ENCODE assay signal across 7 mouse cellular contexts in genomic region chr9:107645153-107645510, GRCm38 (mm10). TPM values are rescaled to one million over a fixed set of nuclear protein-coding genes. Genes with fewer than 3 reads are reported as not detected.
DNase-seq lines count a peak whose midpoint lies in the region; ATAC-seq and TF ChIP-seq lines count a peak whose summit lies in the region.

No protein-coding gene starts in this region.

- peaks cover 21% of the 10 kb centered on the region for H3K27me3 ChIP-seq in CH12.LX (replicated peaks)
- no peaks in the 10 kb centered on the region for H3K27me3 ChIP-seq in hindbrain, postnatal 0 days (ENCODE audit: insufficient read depth, low read length)
- peaks cover 7% of the 10 kb centered on the region; the same call in 1 of the 2 replicates for H3K27me3 ChIP-seq in liver, embryonic 15.5 days

- H3K27ac ChIP-seq in CH12.LX (ENCODE audit: insufficient read depth, low read depth): no peak overlapping the region
- H3K27ac ChIP-seq in ES-E14 (ENCODE audit: insufficient read depth, low read depth, low read length, poor library complexity, severe bottlenecking): no peak overlapping the region
- no peak overlapping the region for H3K27ac ChIP-seq in hindbrain, postnatal 0 days
- H3K27ac ChIP-seq in liver, embryonic 15.5 days (replicated peaks): no peak overlapping the region

- dilution Hi-C loops in CH12.LX (cut with MboI; ENCODE audit: extremely low pct_ligation_motif_present, extremely low pct_unique_long_range_greater_than_20kb, low sequenced_read_pairs): no loop called here

- no peaks in the 10 kb centered on the region for H3K9me3 ChIP-seq in CH12.LX (replicated peaks; ENCODE audit: low read length)
- no peaks in the 10 kb centered on the region for H3K9me3 ChIP-seq in ES-E14 (ENCODE audit: control insufficient read depth, insufficient read depth, low read depth, low read length)
- no peaks in the 10 kb centered on the region for H3K9me3 ChIP-seq in hindbrain, postnatal 0 days (ENCODE audit: low read length)
- no peaks in the 10 kb centered on the region for H3K9me3 ChIP-seq in liver, embryonic 15.5 days (replicated peaks)

- WGBS in hindbrain, postnatal 0 days: 57% methylated on average over 7 of the region's 7 CpGs
- 31% methylated on average over 7 of the region's 7 CpGs for WGBS in liver, embryonic 15.5 days (ENCODE audit: insufficient replicate concordance)

- peak overlapping the region; percentile 96 for H3K4me2 ChIP-seq in CH12.LX (ENCODE audit: insufficient read depth, low read depth, poor library complexity, severe bottlenecking)
- peak overlapping the region; percentile 66 for H3K4me2 ChIP-seq in hindbrain, postnatal 0 days (ENCODE audit: low read depth, low read length)
- peak overlapping the region; percentile 78 for H3K4me2 ChIP-seq in liver, embryonic 15.5 days

- TF ChIP-seq EP300 in CH12.LX (IDR thresholded peaks at IDR 0.05; ENCODE audit: low read length): no peak

- TF ChIP-seq RAD21 in CH12.LX (IDR thresholded peaks at IDR 0.05; ENCODE audit: low read depth, low read length): no peak

- H3K4me3 ChIP-seq in CH12.LX (replicated peaks in 1 of 3; ENCODE audit: low read depth in 2 of 3, low read length in 2 of 3, poor library complexity in 1 of 3): peak overlapping the region in 1 of 3 experiments; percentile 66
- H3K4me3 ChIP-seq in ES-E14 (ENCODE audit: insufficient read depth in 1 of 2, low read depth in 1 of 2, low read length in 2 of 2, poor library complexity in 1 of 2, severe bottlenecking in 1 of 2): no peak overlapping the region
- peak overlapping the region; percentile 34; the same call in 1 of the 2 replicates for H3K4me3 ChIP-seq in hindbrain, postnatal 0 days (ENCODE audit: low read length)
- peak overlapping the region; percentile 60; the same call in 1 of the 2 replicates for H3K4me3 ChIP-seq in liver, embryonic 15.5 days (replicated peaks)

- TF ChIP-seq POLR2A in CH12.LX (IDR thresholded peaks at IDR 0.05; ENCODE audit: low read depth, low read length): no peak

- no peak for TF ChIP-seq CTCF in CH12.LX (conservative IDR thresholded peaks at IDR 0.05 in 1 of 2, IDR thresholded peaks at IDR 0.05 in 1 of 2; ENCODE audit: low read depth in 2 of 2, low read length in 2 of 2)
- no peak for TF ChIP-seq CTCF in hindbrain, postnatal 0 days (IDR thresholded peaks at IDR 0.05; ENCODE audit: low read depth)

- no peak for ATAC-seq in hindbrain, postnatal 0 days
- no peak for ATAC-seq in liver, embryonic 15.5 days (ENCODE audit: insufficient read depth)

- H3K4me1 ChIP-seq in CH12.LX (ENCODE audit: control insufficient read depth in 1 of 2, insufficient read depth in 2 of 2): peaks cover 9 to 35% of the 10 kb centered on the region in 2 experiments
- peaks cover 8 to 11% of the 10 kb centered on the region in 2 experiments; a peak in 3 of 4 replicates for H3K4me1 ChIP-seq in ES-E14 (ENCODE audit: control insufficient read depth in 2 of 2, insufficient read depth in 2 of 2, low read length in 2 of 2, poor library complexity in 1 of 2)
- peaks cover 6% of the 10 kb centered on the region; the same call in 1 of the 2 replicates for H3K4me1 ChIP-seq in hindbrain, postnatal 0 days (ENCODE audit: insufficient read depth, low read length)
- H3K4me1 ChIP-seq in liver, embryonic 15.5 days (replicated peaks): peaks cover 24% of the 10 kb centered on the region

- H3K36me3 ChIP-seq in CH12.LX (replicated peaks in 1 of 2; ENCODE audit: control insufficient read depth in 1 of 2, insufficient read depth in 1 of 2, low read length in 1 of 2): no peaks in the 10 kb centered on the region
- no peaks in the 10 kb centered on the region for H3K36me3 ChIP-seq in ES-E14 (ENCODE audit: control insufficient read depth, insufficient read depth, low read length, poor library complexity, severe bottlenecking)
- H3K36me3 ChIP-seq in hindbrain, postnatal 0 days (ENCODE audit: insufficient read depth, low read length): no peaks in the 10 kb centered on the region
- no peaks in the 10 kb centered on the region for H3K36me3 ChIP-seq in liver, embryonic 15.5 days (replicated peaks)

- DNase-seq in CH12.LX (ENCODE audit: extremely low read depth): no peak
- DNase-seq in ES-E14 (ENCODE audit: low read depth, low spot score): no peak
- no peak for DNase-seq in hindbrain, postnatal 0 days (ENCODE audit: low spot score)
- DNase-seq in left cerebral cortex, adult 18-20 months (ENCODE audit: low spot score in 2 of 2): no peak
- no peak for DNase-seq in cerebellum, adult 9-11 months
- no peak for DNase-seq in retina, embryonic 14.5 days (ENCODE audit: low spot score)

- H3K9ac ChIP-seq in CH12.LX (ENCODE audit: insufficient read depth, low read depth): peak overlapping the region; percentile 66
- H3K9ac ChIP-seq in ES-E14 (ENCODE audit: insufficient read depth, low read depth, low read length, poor library complexity, severe bottlenecking): 0 out of 2 replicates have a peak overlapping the region, but pooled peaks have one; percentile 5
- peak overlapping the region; percentile 51; the same call in 1 of the 2 replicates for H3K9ac ChIP-seq in hindbrain, postnatal 0 days (replicated peaks; ENCODE audit: low read length)
- peak overlapping the region; percentile 33; the same call in 1 of the 2 replicates for H3K9ac ChIP-seq in liver, embryonic 15.5 days

- H3K79me2 ChIP-seq in CH12.LX (replicated peaks; ENCODE audit: control insufficient read depth, extremely low read depth, insufficient read depth, poor library complexity, severe bottlenecking): no peaks in the 10 kb centered on the region

- in situ Hi-C loops in CH12.LX (cut with MboI; ENCODE audit: low pct_ligation_motif_present, low pct_unique_long_range_greater_than_20kb, low sequenced_read_pairs) (no loop called here), ES-E14 (cut with MboI; ENCODE audit: low sequenced_read_pairs in 2 of 2, unreplicated experiment in 2 of 2) (no loop called here)

TF ChIP-seq in CH12.LX, 34 proteins besides CTCF, POLR2A, EP300 and RAD21 (continues in another document):
- TF ChIP-seq PAX5 (IDR thresholded peaks at IDR 0.05; ENCODE audit: low read length) (no peak), SMC3 (IDR thresholded peaks at IDR 0.05; ENCODE audit: low read depth, low read length) (no peak), MAFK (IDR thresholded peaks at IDR 0.05; ENCODE audit: insufficient replicate concordance, low read length) (no peak), BHLHE40 (IDR thresholded peaks at IDR 0.05; ENCODE audit: low read depth, low read length) (no peak), TBP (conservative IDR thresholded peaks at IDR 0.05; ENCODE audit: low read depth, low read length) (no peak)

TF ChIP-seq in ES-E14, 5 proteins besides CTCF, POLR2A, EP300 and RAD21 (continues in another document):
- TF ChIP-seq CHD2 (IDR thresholded peaks at IDR 0.05; ENCODE audit: low read depth, low read length) (no peak), HCFC1 (IDR thresholded peaks at IDR 0.05; ENCODE audit: borderline replicate concordance, insufficient read depth, low read length) (no peak), ZC3H11A (IDR thresholded peaks at IDR 0.05; ENCODE audit: borderline replicate concordance, low read depth, low read length) (no peak), MAFK (IDR thresholded peaks at IDR 0.05; ENCODE audit: insufficient read depth, low read depth, low read length) (no peak)

RNA-seq across cellular contexts. Expression of gene Gnai2, which starts 10.0 kb away (rescaled TPM):
- total RNA-seq in CH12.LX (2012; rRNA removed): 154 and 160 TPM in 2 replicates
- 86.2 and 98.2 TPM in 2 replicates for total RNA-seq in CH12.LX (2014; rRNA removed)
- 262 and 286 TPM in 2 replicates for polyA plus RNA-seq in CH12.LX (2012; ENCODE audit: insufficient read length, low read depth)
- total RNA-seq in ES-E14 (2012; rRNA removed): 178 and 232 TPM in 2 replicates
- total RNA-seq in hindbrain, postnatal 0 days (2014; rRNA removed): 334 and 369 TPM in 2 replicates
- polyA plus RNA-seq in hindbrain, postnatal 0 days (2015; fragmentation: Nextera tagmentation; extraction: Ambion mirVana): 275 and 287 TPM in 2 replicates
- polyA plus RNA-seq in liver, embryonic 15.5 days (2015; fragmentation: Nextera tagmentation; extraction: Ambion mirVana): 162 and 167 TPM in 2 replicates
- 100 to 1,000 TPM; 222 to 239 TPM for total RNA-seq in left cerebral cortex, adult 18-20 months (2021)

RNA-seq across cellular contexts. Expression of gene Slc38a3, which starts 24.2 kb away (rescaled TPM):
- total RNA-seq in CH12.LX (2012; rRNA removed) (0.04 TPM in 1 of 2 replicates, not detected in the other), CH12.LX (2014; rRNA removed) (not detected in 2 replicates), ES-E14 (2012; rRNA removed) (2.9 and 8.9 TPM in 2 replicates)
- polyA plus RNA-seq in CH12.LX (2012; ENCODE audit: insufficient read length, low read depth): not detected in 2 replicates
- 102 and 134 TPM in 2 replicates for total RNA-seq in hindbrain, postnatal 0 days (2014; rRNA removed)
- 52.1 and 54.5 TPM in 2 replicates for polyA plus RNA-seq in hindbrain, postnatal 0 days (2015; fragmentation: Nextera tagmentation; extraction: Ambion mirVana)
- 35.0 and 50.9 TPM in 2 replicates for polyA plus RNA-seq in liver, embryonic 15.5 days (2015; fragmentation: Nextera tagmentation; extraction: Ambion mirVana)
- total RNA-seq in left cerebral cortex, adult 18-20 months (2021): 10 to 100 TPM; 66.6 to 84.4 TPM

RNA-seq across cellular contexts. Expression of gene Gnat1, which starts 34.4 kb away (rescaled TPM):
- total RNA-seq in CH12.LX (2012; rRNA removed) (not detected in 2 replicates), CH12.LX (2014; rRNA removed) (not detected in 2 replicates), ES-E14 (2012; rRNA removed) (1.2 and 1.8 TPM in 2 replicates)
- polyA plus RNA-seq in CH12.LX (2012; ENCODE audit: insufficient read length, low read depth): 2.0 and 3.0 TPM in 2 replicates
- 0.52 TPM in 1 of 2 replicates, not detected in the other for total RNA-seq in hindbrain, postnatal 0 days (2014; rRNA removed)
- 2.4 and 2.7 TPM in 2 replicates for polyA plus RNA-seq in hindbrain, postnatal 0 days (2015; fragmentation: Nextera tagmentation; extraction: Ambion mirVana)
- 1.2 and 1.3 TPM in 2 replicates for polyA plus RNA-seq in liver, embryonic 15.5 days (2015; fragmentation: Nextera tagmentation; extraction: Ambion mirVana)
- under 1 TPM; 0.35 to 0.73 TPM for total RNA-seq in left cerebral cortex, adult 18-20 months (2021)

RNA-seq across cellular contexts. Expression of gene Sema3b, which starts 36.1 kb away (rescaled TPM):
- total RNA-seq in CH12.LX (2012; rRNA removed): 7.4 and 11.6 TPM in 2 replicates
- 8.0 and 8.2 TPM in 2 replicates for total RNA-seq in CH12.LX (2014; rRNA removed)
- polyA plus RNA-seq in CH12.LX (2012; ENCODE audit: insufficient read length, low read depth): 4.3 and 4.7 TPM in 2 replicates
- total RNA-seq in ES-E14 (2012; rRNA removed): 7.4 and 7.6 TPM in 2 replicates
- total RNA-seq in hindbrain, postnatal 0 days (2014; rRNA removed): 11.2 and 14.6 TPM in 2 replicates
- 8.3 and 9.0 TPM in 2 replicates for polyA plus RNA-seq in hindbrain, postnatal 0 days (2015; fragmentation: Nextera tagmentation; extraction: Ambion mirVana)
- polyA plus RNA-seq in liver, embryonic 15.5 days (2015; fragmentation: Nextera tagmentation; extraction: Ambion mirVana): 0.74 and 0.77 TPM in 2 replicates
- 1 to 10 TPM; 3.5 to 4.5 TPM for total RNA-seq in left cerebral cortex, adult 18-20 months (2021)

RNA-seq across cellular contexts. Expression of gene Ifrd2, which starts 57.7 kb away (rescaled TPM):
- total RNA-seq in CH12.LX (2012; rRNA removed) (91.3 and 101 TPM in 2 replicates), CH12.LX (2014; rRNA removed) (57.7 and 62.8 TPM in 2 replicates), ES-E14 (2012; rRNA removed) (66.6 and 82.7 TPM in 2 replicates)
- polyA plus RNA-seq in CH12.LX (2012; ENCODE audit: insufficient read length, low read depth): 127 and 143 TPM in 2 replicates
- 7.6 and 10.9 TPM in 2 replicates for total RNA-seq in hindbrain, postnatal 0 days (2014; rRNA removed)
- 9.0 and 9.3 TPM in 2 replicates for polyA plus RNA-seq in hindbrain, postnatal 0 days (2015; fragmentation: Nextera tagmentation; extraction: Ambion mirVana)
- polyA plus RNA-seq in liver, embryonic 15.5 days (2015; fragmentation: Nextera tagmentation; extraction: Ambion mirVana): 161 and 198 TPM in 2 replicates
- total RNA-seq in left cerebral cortex, adult 18-20 months (2021): 10 to 100 TPM; 11.3 to 11.9 TPM

Comparison
In these comparisons a context has a peak if more than half of its experiments do, and no peak if none do; other contexts are left out.
1. H3K4me3 ChIP-seq: peak in hindbrain, postnatal 0 days (single experiment) and liver, embryonic 15.5 days (single experiment); none in ES-E14 (0 of 2).
2. H3K9ac ChIP-seq: peak in every context shown above with its lines; median percentile 66 in CH12.LX; 51 in hindbrain, postnatal 0 days; 33 in liver, embryonic 15.5 days; 5 in ES-E14.
3. Peak in every context shown above with its lines, with median percentiles within 50 percentile points of each other: H3K4me2 ChIP-seq.